Comparison of ENCODE assay signal across 19 mouse cellular contexts in genomic region chr2:37724231-37724630, GRCm38 (mm10). TPM values are rescaled to one million over a fixed set of nuclear protein-coding genes. Genes with fewer than 3 reads are reported as not detected.
A peak's percentile ranks its signal among the peaks of the same experiment; 100 is the strongest.
DNase-seq lines count a peak whose midpoint lies in the region; ATAC-seq and TF ChIP-seq lines count a peak whose summit lies in the region.
"Had no signal": no experiment of that assay in that cellular context is flagged by ENCODE, and none has a peak within 500 bp of the region (broad histone marks: within the 10 kb centered on the region; RNA-seq: fewer than 3 reads in every experiment).

No protein-coding gene starts in this region.

- no peak overlapping the region for H3K4me3 ChIP-seq in forebrain, embryonic 14.5 days (ENCODE audit: low read depth, low read length)
- H3K4me3 ChIP-seq in forebrain, embryonic 10.5 days, result no peak overlapping the region
- no peak overlapping the region for H3K4me3 ChIP-seq in lung, postnatal 0 days (ENCODE audit: low read depth, low read length)
- H3K4me3 ChIP-seq: embryonic facial prominence, embryonic 13.5 days; heart, embryonic 12.5 days had no signal

- peak; percentile 10; the same call in 1 of the 2 replicates for ATAC-seq in forebrain, embryonic 14.5 days
- peak; percentile 65 for ATAC-seq in lung, postnatal 0 days
- ATAC-seq: hindbrain, postnatal 0 days had no signal

- no peaks in the 10 kb centered on the region; the same call in 1 of the 2 replicates for H3K4me1 ChIP-seq in forebrain, embryonic 14.5 days (ENCODE audit: control insufficient read depth, insufficient read depth, low read length)
- H3K4me1 ChIP-seq in forebrain, embryonic 10.5 days, result peaks cover 13% of the 10 kb centered on the region
- H3K4me1 ChIP-seq in lung, postnatal 0 days (ENCODE audit: insufficient read depth, low read depth, low read length), result no peaks in the 10 kb centered on the region
- H3K4me1 ChIP-seq: heart, embryonic 12.5 days had no signal

- H3K36me3 ChIP-seq in forebrain, embryonic 14.5 days (ENCODE audit: control insufficient read depth, insufficient read depth, low read length), result no peaks in the 10 kb centered on the region
- no peaks in the 10 kb centered on the region for H3K36me3 ChIP-seq in forebrain, embryonic 10.5 days (replicated peaks)
- no peaks in the 10 kb centered on the region for H3K36me3 ChIP-seq in lung, postnatal 0 days (ENCODE audit: insufficient read depth, low read length)
- H3K36me3 ChIP-seq: embryonic facial prominence, embryonic 13.5 days; heart, embryonic 12.5 days had no signal

- no peak for DNase-seq in forebrain, embryonic 14.5 days (ENCODE audit: low spot score)
- DNase-seq in forebrain, embryonic 10.5 days (ENCODE audit: extremely low spot score, low spot score), result no peak
- DNase-seq in lung, postnatal 0 days (ENCODE audit: low spot score), result peak; percentile 50
- DNase-seq in lung, postnatal 25 days (ENCODE audit: low spot score), result no peak
- peak; percentile 45 for DNase-seq in kidney, adult 18-20 months
- DNase-seq in kidney, postnatal 25 days, result peak; percentile 57 to 79
- no peak for DNase-seq in cerebellum, postnatal 14 days
- no peak for DNase-seq in urinary bladder, adult 18-20 months (ENCODE audit: low spot score in 2 of 2)
- DNase-seq: B cell, adult 2 months; cerebellum, adult 18-20 months; gastrocnemius, postnatal 14 days; heart, postnatal 4 days; left cerebral cortex, postnatal 4 days; lung, postnatal 10 days; right cerebral cortex, postnatal 14 days had no signal

- no peaks in the 10 kb centered on the region for H3K27me3 ChIP-seq in forebrain, embryonic 14.5 days (replicated peaks; ENCODE audit: control insufficient read depth, insufficient read depth, low read length)
- H3K27me3 ChIP-seq in forebrain, embryonic 10.5 days (ENCODE audit: poor library complexity, severe bottlenecking), result no peaks in the 10 kb centered on the region
- H3K27me3 ChIP-seq in lung, postnatal 0 days (replicated peaks; ENCODE audit: insufficient read depth, low read length), result no peaks in the 10 kb centered on the region
- H3K27me3 ChIP-seq: embryonic facial prominence, embryonic 13.5 days; heart, embryonic 12.5 days had no signal

- TF ChIP-seq EP300 in lung, postnatal 0 days (IDR thresholded peaks at IDR 0.05), result no peak

- H3K9me3 ChIP-seq in forebrain, embryonic 14.5 days (replicated peaks; ENCODE audit: control insufficient read depth, low read length), result no peaks in the 10 kb centered on the region
- no peaks in the 10 kb centered on the region for H3K9me3 ChIP-seq in forebrain, embryonic 10.5 days
- H3K9me3 ChIP-seq in lung, postnatal 0 days (ENCODE audit: low read length), result no peaks in the 10 kb centered on the region
- H3K9me3 ChIP-seq: embryonic facial prominence, embryonic 13.5 days; heart, embryonic 12.5 days had no signal

- H3K27ac ChIP-seq in forebrain, embryonic 14.5 days (ENCODE audit: low read depth, low read length), result peak overlapping the region; percentile 61; the same call in 1 of the 2 replicates
- no peak overlapping the region for H3K27ac ChIP-seq in forebrain, embryonic 10.5 days
- H3K27ac ChIP-seq in lung, postnatal 0 days (ENCODE audit: low read length), result no peak overlapping the region
- H3K27ac ChIP-seq: embryonic facial prominence, embryonic 13.5 days; hindbrain, postnatal 0 days; liver, embryonic 14.5 days had no signal

- no peak overlapping the region for H3K9ac ChIP-seq in forebrain, embryonic 14.5 days (ENCODE audit: low read length)
- no peak overlapping the region for H3K9ac ChIP-seq in lung, postnatal 0 days (replicated peaks; ENCODE audit: low read depth)
- H3K9ac ChIP-seq: embryonic facial prominence, embryonic 13.5 days; heart, embryonic 12.5 days; liver, embryonic 14.5 days had no signal

- no peak overlapping the region for H3K4me2 ChIP-seq in forebrain, embryonic 14.5 days (ENCODE audit: low read length)
- no peak overlapping the region for H3K4me2 ChIP-seq in lung, postnatal 0 days (replicated peaks; ENCODE audit: low read depth, low read length)
- H3K4me2 ChIP-seq: embryonic facial prominence, embryonic 13.5 days; heart, embryonic 12.5 days had no signal

- TF ChIP-seq CTCF in lung, postnatal 0 days (IDR thresholded peaks at IDR 0.05), result no peak

- 84% methylated on average over 4 of the region's 4 CpGs for WGBS in forebrain, embryonic 14.5 days
- 82% methylated on average over 4 of the region's 4 CpGs for WGBS in forebrain, embryonic 10.5 days
- 44% methylated on average over 4 of the region's 4 CpGs for WGBS in lung, postnatal 0 days

RNA-seq across cellular contexts. Expression of gene Strbp, which starts 20.6 kb away (rescaled TPM):
- 114 and 133 TPM in 2 replicates for polyA plus RNA-seq in forebrain, embryonic 14.5 days (2014; fragmentation: Nextera tagmentation; extraction: Ambion mirVana)
- 65.7 and 68.8 TPM in 2 replicates for polyA plus RNA-seq in forebrain, embryonic 10.5 days (2016; fragmentation: Nextera tagmentation; extraction: Ambion mirVana)
- 16.8 and 19.6 TPM in 2 replicates for polyA plus RNA-seq in lung, postnatal 0 days (2015; fragmentation: Nextera tagmentation; extraction: Ambion mirVana)

RNA-seq across cellular contexts. Expression of gene Crb2, which starts 51.8 kb away (rescaled TPM):
- 4.0 and 4.2 TPM in 2 replicates for polyA plus RNA-seq in forebrain, embryonic 14.5 days (2014; fragmentation: Nextera tagmentation; extraction: Ambion mirVana)
- polyA plus RNA-seq in forebrain, embryonic 10.5 days (2016; fragmentation: Nextera tagmentation; extraction: Ambion mirVana), result 30.4 and 30.9 TPM in 2 replicates
- polyA plus RNA-seq in lung, postnatal 0 days (2015; fragmentation: Nextera tagmentation; extraction: Ambion mirVana), result 0.39 and 0.40 TPM in 2 replicates

Comparison
In these comparisons a context has a peak if more than half of its experiments do, and no peak if none do; other contexts are left out.
1. DNase-seq: peak in lung, postnatal 0 days (single experiment), kidney, adult 18-20 months (single experiment) and kidney, postnatal 25 days (2 of 2); none in forebrain, embryonic 14.5 days (single experiment), forebrain, embryonic 10.5 days (single experiment), lung, postnatal 25 days (single experiment), cerebellum, postnatal 14 days (0 of 2) and urinary bladder, adult 18-20 months (0 of 2).